Mouse (Mus musculus) MEL (cell line): ENCODE measurements around the gene Atrnl1.

Experiments used
- NRF1 ChIP-seq: IDR thresholded peaks from 2 replicates; pipeline ENCODE4 v1.6.1; 2014; ENCODE audit warnings: low read depth, mild to moderate bottlenecking, inconsistent platforms, low read length, improper control_type of control experiment, moderate library complexity; ENCODE audit not compliant: poor library complexity, insufficient read depth, severe bottlenecking
- POLR2A ChIP-seq, 2 experiments: IDR thresholded peaks; 2 replicates each; pipeline ENCODE4 v1.6.1; 2011 to 2012; ENCODE audit warnings: low read length in 2 of 2, mild to moderate bottlenecking in 2 of 2, control low read depth in 1 of 2, improper control_type of control experiment in 1 of 2, low read depth in 1 of 2, moderate library complexity in 1 of 2; ENCODE audit not compliant: control insufficient read depth in 1 of 2, insufficient read depth in 1 of 2, poor library complexity in 1 of 2
- RCOR1 ChIP-seq: IDR thresholded peaks from 2 replicates; pipeline ENCODE4 v1.6.1; 2012; ENCODE audit warnings: low read depth, mild to moderate bottlenecking, inconsistent platforms, low read length, improper control_type of control experiment

DNA sequence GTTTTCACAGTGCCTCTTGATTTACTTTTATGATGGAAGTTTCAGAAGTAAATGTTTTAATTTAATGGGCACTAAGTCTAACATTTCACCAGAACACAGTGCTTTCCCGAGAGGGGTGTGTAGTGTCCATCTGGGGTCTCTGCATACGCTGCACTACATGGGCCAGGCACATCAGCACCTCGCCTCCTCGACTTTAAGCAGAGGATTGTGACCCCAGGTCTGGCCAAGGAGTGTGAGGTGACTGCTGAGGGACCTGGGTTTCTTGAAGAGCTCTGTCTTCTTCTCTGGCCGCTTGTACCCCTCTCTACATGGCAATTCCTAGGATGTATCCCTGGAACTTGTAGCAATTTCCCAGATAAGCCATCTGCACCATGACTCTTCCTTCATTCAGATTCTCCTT is 422.4 kb downstream of the Atrnl1 start:
- TF ChIP-seq POLR2A (IDR thresholded peaks at IDR 0.05; ENCODE audit: control insufficient read depth in 1 of 2, insufficient read depth in 1 of 2, low read depth in 1 of 2, low read length in 2 of 2, poor library complexity in 1 of 2), result no peak
- no peak for TF ChIP-seq RCOR1
- TF ChIP-seq NRF1, result no peak
